Mouse (Mus musculus): ENCODE results near the gene Mfsd10. TPM values are rescaled to one million over a fixed set of nuclear protein-coding genes. Genes with fewer than 3 reads are reported as not detected.

The Mfsd10 gene
- polyA plus RNA-seq, 1 experiment from 2014 or later = 146 TPM

GRCm38 (mm10) chr5:34642932-34643331 is 5.9 kb upstream of the Mfsd10 start:
- H3K9me3 ChIP-seq = no peaks in the 10 kb centered on the region
- H3K27me3 ChIP-seq = no peaks in the 10 kb centered on the region
- peaks cover 80% of the 10 kb centered on the region for H3K36me3 ChIP-seq
- ATAC-seq (ENCODE audit: borderline replicate concordance, extremely low read depth, low FRiP score, low TSS enrichment) = peak; percentile 61
- no peak overlapping the region for H3K9ac ChIP-seq
- 0 out of 2 replicates have a peak, but pooled peaks cover under 1% of the 10 kb centered on the region for H3K4me1 ChIP-seq
- 57% methylated on average over 5 of the region's 5 CpGs for WGBS
- H3K27ac ChIP-seq = no peak overlapping the region
- H3K4me3 ChIP-seq = no peak overlapping the region
- H3K4me2 ChIP-seq = no peak overlapping the region

- no peak overlapping the region for H3K27ac ChIP-seq
- 75% methylated on average over 3 of the region's 3 CpGs for whole genome bisulfite sequencing
- H3K36me3 ChIP-seq = peaks cover 71% of the 10 kb centered on the region
- no peaks in the 10 kb centered on the region for H3K9me3 ChIP-seq
- H3K4me3 ChIP-seq = no peak overlapping the region
- H3K4me1 ChIP-seq = peaks cover 10% of the 10 kb centered on the region
- ATAC-seq (ENCODE audit: borderline replicate concordance, extremely low read depth, low FRiP score, low TSS enrichment) = no peak
- no peaks in the 10 kb centered on the region for H3K27me3 ChIP-seq
- no peak overlapping the region for H3K4me2 ChIP-seq
- no peak overlapping the region for H3K9ac ChIP-seq
Measured at GRCm38 (mm10) chr5:34641991-34642390, 5.0 kb upstream of the Mfsd10 start.

- Histone ChIP-seq H3K27ac (peak overlapping the region; percentile 92; the same call in 1 of the 2 replicates), H3K36me3 (peaks cover 62% of the 10 kb centered on the region), H3K4me1 (peaks cover 34% of the 10 kb centered on the region), H3K27me3 (no peaks in the 10 kb centered on the region), H3K9me3 (no peaks in the 10 kb centered on the region), H3K4me3 (peak overlapping the region; percentile 65; the same call in 1 of the 2 replicates), H3K4me2 (peak overlapping the region; percentile 91), H3K9ac (0 out of 2 replicates have a peak overlapping the region, but pooled peaks have one; percentile 64)
- no peak for ATAC-seq (ENCODE audit: borderline replicate concordance, extremely low read depth, low FRiP score, low TSS enrichment)
- WGBS = 71% methylated on average over 7 of the region's 7 CpGs
Measured at GRCm38 (mm10) chr5:34637591-34638156, 662 bp upstream of the Mfsd10 start.

- H3K4me3 ChIP-seq = peak overlapping the region; percentile 65
- H3K27ac ChIP-seq = no peak overlapping the region
- H3K4me1 ChIP-seq = peaks cover 34% of the 10 kb centered on the region
- ATAC-seq (ENCODE audit: borderline replicate concordance, extremely low read depth, low FRiP score, low TSS enrichment) = no peak
- H3K4me2 ChIP-seq = peak overlapping the region; percentile 91
- 52% methylated on average over 10 of the region's 10 CpGs for WGBS
- H3K9ac ChIP-seq = peak overlapping the region; percentile 64; the same call in 1 of the 2 replicates
- H3K27me3 ChIP-seq = no peaks in the 10 kb centered on the region
- no peaks in the 10 kb centered on the region for H3K9me3 ChIP-seq
- H3K36me3 ChIP-seq = peaks cover 73% of the 10 kb centered on the region
Measured at GRCm38 (mm10) chr5:34635665-34636192, 1.3 kb downstream of the Mfsd10 start.

- 84% methylated on average over 13 of the region's 13 CpGs for WGBS
- H3K9me3 ChIP-seq = no peaks in the 10 kb centered on the region
- no peak overlapping the region; the same call in 1 of the 2 replicates for H3K27ac ChIP-seq
- no peak overlapping the region; the same call in 1 of the 2 replicates for H3K4me2 ChIP-seq
- H3K36me3 ChIP-seq = peaks cover 75% of the 10 kb centered on the region
- peaks cover 34% of the 10 kb centered on the region for H3K4me1 ChIP-seq
- ATAC-seq (ENCODE audit: borderline replicate concordance, extremely low read depth, low FRiP score, low TSS enrichment) = no peak
- no peak overlapping the region for H3K9ac ChIP-seq
- no peaks in the 10 kb centered on the region for H3K27me3 ChIP-seq
- H3K4me3 ChIP-seq = no peak overlapping the region
Measured at GRCm38 (mm10) chr5:34634746-34635400, 2.1 kb downstream of the Mfsd10 start.

GRCm38 (mm10) chr5:34633641-34634040 is 3.4 kb downstream of the Mfsd10 start:
- Histone ChIP-seq H3K27me3 (no peaks in the 10 kb centered on the region), H3K4me3 (no peak overlapping the region), H3K27ac (no peak overlapping the region), H3K36me3 (peaks cover 74% of the 10 kb centered on the region), H3K4me2 (no peak overlapping the region), H3K9ac (no peak overlapping the region; the same call in 1 of the 2 replicates), H3K9me3 (no peaks in the 10 kb centered on the region), H3K4me1 (peaks cover 34% of the 10 kb centered on the region)
- no peak for ATAC-seq (ENCODE audit: borderline replicate concordance, extremely low read depth, low FRiP score, low TSS enrichment)
- WGBS = 69% methylated on average over 4 of the region's 4 CpGs

- Histone ChIP-seq H3K4me2 (no peak overlapping the region), H3K9ac (no peak overlapping the region), H3K4me3 (no peak overlapping the region), H3K36me3 (peaks cover 74% of the 10 kb centered on the region), H3K4me1 (peaks cover 34% of the 10 kb centered on the region), H3K27ac (no peak overlapping the region), H3K27me3 (no peaks in the 10 kb centered on the region), H3K9me3 (no peaks in the 10 kb centered on the region)
- no peak for ATAC-seq (ENCODE audit: borderline replicate concordance, extremely low read depth, low FRiP score, low TSS enrichment)
- WGBS = 95% methylated on average over 2 of the region's 2 CpGs
Measured at GRCm38 (mm10) chr5:34632996-34633395, 4.0 kb downstream of the Mfsd10 start.

GRCm38 (mm10) chr5:34609966-34610365 is 27.0 kb downstream of the Mfsd10 start:
- 86% methylated on average over 4 of the region's 4 CpGs for WGBS
- H3K9me3 ChIP-seq = no peaks in the 10 kb centered on the region
- no peak overlapping the region for H3K4me3 ChIP-seq
- peaks cover 77% of the 10 kb centered on the region for H3K36me3 ChIP-seq
- no peak for ATAC-seq (ENCODE audit: borderline replicate concordance, extremely low read depth, low FRiP score, low TSS enrichment)
- H3K9ac ChIP-seq = no peak overlapping the region
- no peak overlapping the region for H3K27ac ChIP-seq
- H3K4me2 ChIP-seq = no peak overlapping the region
- no peaks in the 10 kb centered on the region for H3K27me3 ChIP-seq
- H3K4me1 ChIP-seq = no peaks in the 10 kb centered on the region

GRCm38 (mm10) chr5:34608226-34608625 is 28.8 kb downstream of the Mfsd10 start:
- Histone ChIP-seq H3K9ac (no peak overlapping the region), H3K4me2 (no peak overlapping the region), H3K4me3 (no peak overlapping the region), H3K27me3 (no peaks in the 10 kb centered on the region), H3K4me1 (no peaks in the 10 kb centered on the region), H3K27ac (no peak overlapping the region), H3K36me3 (peaks cover 64% of the 10 kb centered on the region), H3K9me3 (no peaks in the 10 kb centered on the region)
- 67% methylated on average over 3 of the region's 3 CpGs for WGBS
- no peak for ATAC-seq (ENCODE audit: borderline replicate concordance, extremely low read depth, low FRiP score, low TSS enrichment)

GRCm38 (mm10) chr5:34607100-34607880 is 29.7 kb downstream of the Mfsd10 start:
- Histone ChIP-seq H3K9ac (no peak overlapping the region), H3K36me3 (peaks cover 64% of the 10 kb centered on the region), H3K27ac (no peak overlapping the region), H3K27me3 (no peaks in the 10 kb centered on the region), H3K4me3 (no peak overlapping the region), H3K4me1 (no peaks in the 10 kb centered on the region), H3K4me2 (no peak overlapping the region), H3K9me3 (no peaks in the 10 kb centered on the region)
- ATAC-seq (ENCODE audit: borderline replicate concordance, extremely low read depth, low FRiP score, low TSS enrichment) = no peak
- whole genome bisulfite sequencing = 84% methylated on average over 8 of the region's 8 CpGs

- no peak overlapping the region for H3K9ac ChIP-seq
- ATAC-seq (ENCODE audit: borderline replicate concordance, extremely low read depth, low FRiP score, low TSS enrichment) = no peak
- peaks cover 43% of the 10 kb centered on the region for H3K36me3 ChIP-seq
- 84% methylated on average over 5 of the region's 5 CpGs for WGBS
- no peaks in the 10 kb centered on the region for H3K4me1 ChIP-seq
- H3K4me3 ChIP-seq = no peak overlapping the region
- H3K9me3 ChIP-seq = no peaks in the 10 kb centered on the region
- no peak overlapping the region for H3K4me2 ChIP-seq
- H3K27ac ChIP-seq = no peak overlapping the region
- H3K27me3 ChIP-seq = no peaks in the 10 kb centered on the region
Measured at GRCm38 (mm10) chr5:34604576-34604975, 32.4 kb downstream of the Mfsd10 start.
